Mouse (Mus musculus): ENCODE results near the gene Xlr5a.
A peak's percentile ranks its signal among the peaks of the same experiment; 100 is the strongest.
"Not testable (repeated sequence)": the region's sequence is repeated elsewhere in the genome, so short reads cannot be mapped to it uniquely, and the experiment has no call there.

Gene Xlr5a

DNA sequence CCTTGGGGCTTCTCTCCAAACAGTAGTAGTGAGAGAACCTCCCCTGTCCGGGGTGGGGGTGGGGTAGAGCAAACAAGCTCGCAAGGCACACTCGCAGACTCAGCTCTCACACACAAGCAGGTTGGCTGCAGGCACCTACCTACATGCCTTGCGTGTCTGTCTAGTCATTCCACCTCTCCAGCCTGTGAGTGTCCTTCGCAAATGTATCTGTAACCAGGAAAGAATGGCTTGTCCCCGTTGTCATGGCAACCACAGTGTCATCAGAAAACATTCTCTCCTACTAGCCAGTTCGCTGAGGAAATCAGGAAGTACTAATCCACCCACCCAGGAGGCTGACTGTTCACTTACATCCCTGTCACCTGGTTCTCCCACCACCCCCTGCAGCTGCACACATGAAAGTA lies 149.6 kb downstream of the Xlr5a start:
- not testable (repeated sequence) for DNase-seq (ENCODE audit: low spot score)

GRCm38 (mm10) chrX:73122859-73123829 lies 169.6 kb downstream of the Xlr5a start:
- DNase-seq (ENCODE audit: low spot score), result not testable (repeated sequence)

GRCm38 (mm10) chrX:73116747-73117146 lies 176.0 kb downstream of the Xlr5a start, which contains the start of gene Gm14685:
Gene Gm14685, plus strand, starts transcription at chrX:73117047.
- not testable (repeated sequence) for DNase-seq (ENCODE audit: low spot score)

DNA sequence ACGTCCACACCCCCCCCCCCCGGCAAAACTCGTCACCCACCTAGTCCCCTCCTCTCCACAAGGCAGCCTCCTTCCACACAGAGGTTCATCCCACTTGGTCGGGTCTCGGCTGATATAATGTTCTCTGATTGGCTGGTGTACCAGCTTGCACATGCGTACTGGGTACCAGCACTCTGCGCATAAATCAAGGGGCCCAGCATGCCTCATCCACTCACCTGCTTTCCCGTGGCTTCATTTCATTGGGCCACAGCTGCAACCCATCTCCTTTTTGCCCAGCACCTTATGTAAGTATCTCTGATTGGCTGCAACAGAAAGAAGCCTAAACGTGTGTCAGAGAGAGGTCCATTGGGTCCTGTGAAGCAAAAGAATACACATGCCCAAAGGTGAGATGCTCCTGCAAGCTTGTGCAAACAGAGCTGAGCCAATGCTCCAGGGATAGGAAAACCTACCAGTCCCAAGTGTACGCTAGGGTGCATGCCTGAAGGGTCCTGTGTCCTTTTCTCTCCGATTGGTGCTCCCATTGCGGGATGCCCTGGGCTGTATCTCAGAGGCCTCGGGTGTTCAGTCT lies 195.8 kb downstream of the Xlr5a start, which contains the start of gene Xlr3a:
TSS of gene Xlr3a (minus strand) at position 155 of the 568 bp plus-strand sequence.
- not testable (repeated sequence) for DNase-seq (ENCODE audit: low spot score)

GRCm38 (mm10) chrX:73082267-73083055 lies 210.3 kb downstream of the Xlr5a start, which contains the start of gene Xlr4a:
Gene Xlr4a, minus strand, starts transcription at chrX:73082478.
- DNase-seq (ENCODE audit: low spot score), result peak; percentile 81

DNA sequence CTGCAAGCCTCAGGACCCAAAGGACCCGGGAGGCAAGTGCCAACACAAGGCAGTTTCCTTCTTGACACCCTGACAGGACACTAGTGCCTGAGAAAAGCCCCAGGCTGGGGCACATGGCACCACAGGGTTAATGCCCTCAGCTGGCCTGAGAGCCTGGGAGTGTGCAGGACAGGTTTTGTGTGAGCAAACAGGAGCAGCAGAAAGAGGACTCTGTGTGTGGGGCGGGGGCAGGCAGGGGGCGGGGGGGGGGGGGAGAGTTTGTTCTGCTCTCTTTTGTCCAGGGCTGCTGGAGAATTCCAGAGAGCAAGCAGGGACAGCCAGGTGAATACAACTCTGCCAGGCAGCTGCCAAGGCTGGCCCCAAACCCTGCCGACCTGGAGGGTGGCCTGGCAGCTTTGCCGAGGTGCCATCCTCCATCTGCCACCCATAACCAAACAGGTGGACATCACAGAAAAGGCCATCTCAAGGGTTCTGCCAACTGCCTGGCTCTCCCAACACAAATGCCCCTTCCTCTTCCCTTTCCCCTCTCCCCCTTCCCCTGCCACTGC lies 225.9 kb downstream of the Xlr5a start:
- DNase-seq (ENCODE audit: low spot score), result not testable (repeated sequence)

DNA sequence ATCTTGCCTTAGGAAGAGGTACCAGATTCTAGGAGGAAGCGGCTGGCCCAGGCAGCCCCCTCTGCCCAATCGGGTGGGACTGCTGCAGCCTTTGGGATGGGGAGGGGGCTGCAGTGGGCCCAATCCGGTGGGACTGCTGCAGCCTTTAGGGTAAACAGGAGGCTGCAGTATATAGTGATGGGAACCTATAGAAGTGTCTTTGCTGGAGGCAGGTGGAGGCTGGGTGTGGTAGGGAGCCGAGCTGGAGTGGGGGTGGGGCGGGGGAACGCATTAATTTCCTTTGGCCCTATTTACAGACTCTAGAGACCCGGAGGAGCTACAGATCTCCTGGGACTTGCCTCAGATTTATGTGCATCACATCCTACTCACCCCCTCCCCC lies 228.4 kb downstream of the Xlr5a start, which contains the start of gene Pnma3:
TSS of gene Pnma3 (plus strand) at position 373 of the 379 bp plus-strand sequence.
- DNase-seq (ENCODE audit: low spot score), result no peak

GRCm38 (mm10) chrX:73063512-73064414 lies 229.0 kb downstream of the Xlr5a start:
- no peak for DNase-seq (ENCODE audit: low spot score)

DNA sequence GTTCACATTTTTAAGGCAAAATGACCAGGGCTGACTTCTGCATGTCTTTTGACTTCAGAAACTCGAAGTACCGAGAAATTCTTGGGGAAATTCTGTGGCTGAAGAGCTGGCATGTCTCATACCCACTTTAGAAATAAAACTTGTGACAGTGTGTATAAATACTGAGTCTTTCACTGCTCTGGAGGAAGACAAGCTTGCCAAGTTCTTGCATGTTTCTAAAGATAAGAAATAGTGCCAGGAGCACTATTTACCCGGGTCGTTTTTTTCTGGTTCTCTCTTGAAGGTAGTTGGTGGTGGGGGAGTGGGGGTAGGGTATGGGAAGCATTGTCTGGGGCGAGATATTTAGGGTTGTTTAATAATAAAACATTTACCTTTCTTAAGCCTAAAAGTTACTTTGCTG lies 230.5 kb downstream of the Xlr5a start:
- no peak for DNase-seq (ENCODE audit: low spot score)

- DNase-seq (ENCODE audit: low spot score), result no peak
Measured at GRCm38 (mm10) chrX:73061528-73061927, 231.2 kb downstream of the Xlr5a start.

Measured in T-cell, adult 2 months (primary cell).